Mouse (Mus musculus): ENCODE measurements around the gene Kcnma1. TPM values are rescaled to one million over a fixed set of nuclear protein-coding genes. Genes with fewer than 3 reads are reported as not detected.

Kcnma1 gene
- polyA plus RNA-seq, 1 experiment from 2014 or later, result 9.0 TPM

GRCm38 (mm10) chr14:23792674-23793073, 221.6 kb downstream of the Kcnma1 start:
- H3K9me3 ChIP-seq, result no peaks in the 10 kb centered on the region
- H3K4me2 ChIP-seq (replicated peaks), result no peak overlapping the region
- WGBS, result 60% methylated on average over 3 of the region's 3 CpGs
- H3K9ac ChIP-seq (replicated peaks), result no peak overlapping the region
- H3K27me3 ChIP-seq, result no peaks in the 10 kb centered on the region
- H3K36me3 ChIP-seq, result no peaks in the 10 kb centered on the region
- H3K4me1 ChIP-seq, result 0 out of 2 replicates have a peak, but pooled peaks cover 3% of the 10 kb centered on the region
- H3K27ac ChIP-seq (replicated peaks), result no peak overlapping the region
- no peak overlapping the region for H3K4me3 ChIP-seq
- no peak for ATAC-seq (replicated peaks)

GRCm38 (mm10) chr14:23792076-23792475, 222.2 kb downstream of the Kcnma1 start:
- no peaks in the 10 kb centered on the region for H3K9me3 ChIP-seq
- 66% methylated on average over 3 of the region's 3 CpGs for WGBS
- H3K4me2 ChIP-seq (replicated peaks), result no peak overlapping the region
- ATAC-seq (replicated peaks), result no peak
- H3K4me1 ChIP-seq, result 0 out of 2 replicates have a peak, but pooled peaks cover 3% of the 10 kb centered on the region
- H3K27me3 ChIP-seq, result no peaks in the 10 kb centered on the region
- H3K9ac ChIP-seq (replicated peaks), result no peak overlapping the region
- H3K4me3 ChIP-seq, result no peak overlapping the region
- no peaks in the 10 kb centered on the region for H3K36me3 ChIP-seq
- H3K27ac ChIP-seq (replicated peaks), result no peak overlapping the region

GRCm38 (mm10) chr14:23791261-23791691, 223.0 kb downstream of the Kcnma1 start:
- 55% methylated on average over 13 of the region's 13 CpGs for WGBS
- no peak overlapping the region for H3K4me3 ChIP-seq
- no peak overlapping the region for H3K27ac ChIP-seq (replicated peaks)
- H3K36me3 ChIP-seq, result no peaks in the 10 kb centered on the region
- no peak overlapping the region for H3K4me2 ChIP-seq (replicated peaks)
- ATAC-seq (replicated peaks), result no peak
- H3K27me3 ChIP-seq, result no peaks in the 10 kb centered on the region
- no peaks in the 10 kb centered on the region for H3K9me3 ChIP-seq
- no peak overlapping the region for H3K9ac ChIP-seq (replicated peaks)
- H3K4me1 ChIP-seq, result 0 out of 2 replicates have a peak, but pooled peaks cover 3% of the 10 kb centered on the region

- WGBS, result 70% methylated on average over 1 of the region's 1 CpGs
- Histone ChIP-seq H3K4me2 (replicated peaks) (no peak overlapping the region), H3K27ac (replicated peaks) (no peak overlapping the region), H3K27me3 (no peaks in the 10 kb centered on the region), H3K9me3 (no peaks in the 10 kb centered on the region), H3K4me3 (no peak overlapping the region), H3K9ac (replicated peaks) (no peak overlapping the region), H3K36me3 (no peaks in the 10 kb centered on the region), H3K4me1 (no peaks in the 10 kb centered on the region)
- no peak for ATAC-seq (replicated peaks)
Measured at GRCm38 (mm10) chr14:23786687-23787073, 227.6 kb downstream of the Kcnma1 start.

GRCm38 (mm10) chr14:23785921-23786686, 228.2 kb downstream of the Kcnma1 start:
- Histone ChIP-seq H3K4me3 (no peak overlapping the region), H3K4me1 (no peaks in the 10 kb centered on the region), H3K4me2 (replicated peaks) (no peak overlapping the region), H3K9me3 (no peaks in the 10 kb centered on the region), H3K36me3 (no peaks in the 10 kb centered on the region), H3K9ac (replicated peaks) (no peak overlapping the region), H3K27me3 (no peaks in the 10 kb centered on the region), H3K27ac (replicated peaks) (no peak overlapping the region)
- no peak for ATAC-seq (replicated peaks)
- WGBS, result 63% methylated on average over 10 of the region's 10 CpGs

GRCm38 (mm10) chr14:23782845-23783609, 231.3 kb downstream of the Kcnma1 start:
- Histone ChIP-seq H3K36me3 (no peaks in the 10 kb centered on the region), H3K9ac (replicated peaks) (no peak overlapping the region), H3K4me2 (replicated peaks) (no peak overlapping the region), H3K4me3 (no peak overlapping the region), H3K27me3 (no peaks in the 10 kb centered on the region), H3K4me1 (no peaks in the 10 kb centered on the region), H3K27ac (replicated peaks) (no peak overlapping the region), H3K9me3 (no peaks in the 10 kb centered on the region)
- WGBS, result 54% methylated on average over 8 of the region's 8 CpGs
- ATAC-seq (replicated peaks), result peak; percentile 58; the same call in 1 of the 2 replicates

GRCm38 (mm10) chr14:23774542-23774941, 239.7 kb downstream of the Kcnma1 start:
- Histone ChIP-seq H3K4me2 (replicated peaks) (no peak overlapping the region), H3K27me3 (no peaks in the 10 kb centered on the region), H3K4me3 (no peak overlapping the region), H3K9ac (replicated peaks) (no peak overlapping the region), H3K36me3 (no peaks in the 10 kb centered on the region), H3K4me1 (no peaks in the 10 kb centered on the region), H3K9me3 (no peaks in the 10 kb centered on the region), H3K27ac (replicated peaks) (no peak overlapping the region)
- WGBS, result 94% methylated on average over 2 of the region's 2 CpGs
- no peak for ATAC-seq (replicated peaks)

GRCm38 (mm10) chr14:23772685-23773084, 241.6 kb downstream of the Kcnma1 start:
- H3K27ac ChIP-seq (replicated peaks), result no peak overlapping the region
- no peak overlapping the region for H3K4me3 ChIP-seq
- ATAC-seq (replicated peaks), result no peak
- no peaks in the 10 kb centered on the region for H3K4me1 ChIP-seq
- 82% methylated on average over 3 of the region's 3 CpGs for WGBS
- H3K9me3 ChIP-seq, result no peaks in the 10 kb centered on the region
- H3K27me3 ChIP-seq, result no peaks in the 10 kb centered on the region
- no peak overlapping the region for H3K9ac ChIP-seq (replicated peaks)
- H3K36me3 ChIP-seq, result no peaks in the 10 kb centered on the region
- no peak overlapping the region for H3K4me2 ChIP-seq (replicated peaks)

- no peaks in the 10 kb centered on the region for H3K9me3 ChIP-seq
- no peaks in the 10 kb centered on the region for H3K36me3 ChIP-seq
- no peak overlapping the region for H3K27ac ChIP-seq (replicated peaks)
- 85% methylated on average over 1 of the region's 1 CpGs for WGBS
- no peak overlapping the region for H3K9ac ChIP-seq (replicated peaks)
- H3K4me1 ChIP-seq, result no peaks in the 10 kb centered on the region
- H3K4me3 ChIP-seq, result no peak overlapping the region
- H3K27me3 ChIP-seq, result no peaks in the 10 kb centered on the region
- no peak overlapping the region for H3K4me2 ChIP-seq (replicated peaks)
- ATAC-seq (replicated peaks), result no peak
Measured at GRCm38 (mm10) chr14:23771794-23772193, 242.5 kb downstream of the Kcnma1 start.

GRCm38 (mm10) chr14:23762471-23762870, 251.8 kb downstream of the Kcnma1 start:
- WGBS, result 90% methylated on average over 2 of the region's 2 CpGs

GRCm38 (mm10) chr14:23759626-23760025, 254.7 kb downstream of the Kcnma1 start:
- Histone ChIP-seq H3K36me3 (no peaks in the 10 kb centered on the region), H3K4me2 (replicated peaks) (no peak overlapping the region), H3K4me3 (no peak overlapping the region), H3K27me3 (no peaks in the 10 kb centered on the region), H3K9me3 (no peaks in the 10 kb centered on the region), H3K9ac (replicated peaks) (no peak overlapping the region), H3K27ac (replicated peaks) (no peak overlapping the region), H3K4me1 (no peaks in the 10 kb centered on the region)
- WGBS, result 69% methylated on average over 5 of the region's 5 CpGs
- ATAC-seq (replicated peaks), result no peak

More at GRCm38 (mm10) chr14:23762471-23762870, 251.8 kb downstream of the Kcnma1 start:
- Histone ChIP-seq H3K27me3 (no peaks in the 10 kb centered on the region), H3K4me1 (no peaks in the 10 kb centered on the region), H3K9ac (replicated peaks) (no peak overlapping the region), H3K4me2 (replicated peaks) (no peak overlapping the region), H3K27ac (replicated peaks) (no peak overlapping the region), H3K4me3 (no peak overlapping the region), H3K9me3 (no peaks in the 10 kb centered on the region), H3K36me3 (no peaks in the 10 kb centered on the region)
- no peak for ATAC-seq (replicated peaks)

GRCm38 (mm10) chr14:23758421-23758820, 255.9 kb downstream of the Kcnma1 start:
- H3K4me3 ChIP-seq, result no peak overlapping the region
- no peaks in the 10 kb centered on the region for H3K36me3 ChIP-seq
- H3K27me3 ChIP-seq, result no peaks in the 10 kb centered on the region
- no peaks in the 10 kb centered on the region for H3K9me3 ChIP-seq
- H3K4me2 ChIP-seq (replicated peaks), result no peak overlapping the region
- no peak for ATAC-seq (replicated peaks)
- H3K27ac ChIP-seq (replicated peaks), result no peak overlapping the region
- 65% methylated on average over 1 of the region's 1 CpGs for WGBS
- H3K9ac ChIP-seq (replicated peaks), result no peak overlapping the region
- no peaks in the 10 kb centered on the region for H3K4me1 ChIP-seq

Measured in forebrain, embryonic 15.5 days (tissue).